Mouse (Mus musculus) right cerebral cortex, postnatal 14 days (tissue): ENCODE measurements around the gene Catsperg1.
"Not testable (repeated sequence)": the region's sequence is repeated elsewhere in the genome, so short reads cannot be mapped to it uniquely, and the experiment has no call there.

Source experiments
- DNase-seq: peaks from one replicate; pipeline ENCODE4 v3.0.0; 2022

The Catsperg1 gene

DNA sequence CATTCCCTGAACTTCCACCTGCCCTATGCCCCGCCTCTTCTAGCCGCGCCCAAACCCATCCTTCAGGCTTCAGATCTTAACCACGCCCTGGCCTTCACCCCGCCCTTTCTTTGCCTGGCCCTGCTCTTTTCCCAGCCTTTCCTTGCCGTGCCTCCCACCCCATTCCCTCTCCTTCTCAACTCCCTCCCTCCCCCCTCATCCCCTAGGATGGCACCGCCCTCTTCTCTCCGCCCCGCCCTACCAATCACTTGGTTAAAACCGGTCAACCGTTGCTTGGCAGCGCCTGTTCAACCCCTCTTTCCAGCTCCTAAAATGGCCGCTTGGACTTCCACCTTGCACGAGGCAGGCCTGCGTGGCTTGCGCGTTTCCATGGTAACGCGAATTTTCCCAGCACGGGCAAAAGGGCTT lies at the start of gene Catsperg1:
Gene Catsperg1 (minus strand): TSS at position 361 of the 408 bp plus-strand sequence.
- no peak for DNase-seq

DNA sequence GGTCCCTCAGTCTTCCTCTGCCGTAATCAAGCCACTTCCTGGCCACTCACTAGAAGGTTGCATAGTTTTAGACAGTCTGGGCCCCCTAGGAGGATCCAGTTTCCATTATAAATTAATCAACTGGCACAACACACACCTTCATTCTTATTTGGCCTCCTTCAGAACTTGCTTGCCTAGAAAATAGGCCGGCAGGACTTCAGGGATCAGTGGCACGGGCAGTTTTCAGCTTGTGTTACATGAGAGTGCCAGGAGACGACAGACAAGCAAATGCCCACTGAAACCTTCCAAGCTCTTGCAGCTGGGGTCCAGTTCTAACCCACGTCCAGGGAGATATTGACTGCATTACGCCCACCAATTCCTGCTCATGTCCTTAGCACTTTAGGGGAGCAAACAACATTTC lies 48.3 kb upstream of the Catsperg1 start:
- DNase-seq: no peak

DNA sequence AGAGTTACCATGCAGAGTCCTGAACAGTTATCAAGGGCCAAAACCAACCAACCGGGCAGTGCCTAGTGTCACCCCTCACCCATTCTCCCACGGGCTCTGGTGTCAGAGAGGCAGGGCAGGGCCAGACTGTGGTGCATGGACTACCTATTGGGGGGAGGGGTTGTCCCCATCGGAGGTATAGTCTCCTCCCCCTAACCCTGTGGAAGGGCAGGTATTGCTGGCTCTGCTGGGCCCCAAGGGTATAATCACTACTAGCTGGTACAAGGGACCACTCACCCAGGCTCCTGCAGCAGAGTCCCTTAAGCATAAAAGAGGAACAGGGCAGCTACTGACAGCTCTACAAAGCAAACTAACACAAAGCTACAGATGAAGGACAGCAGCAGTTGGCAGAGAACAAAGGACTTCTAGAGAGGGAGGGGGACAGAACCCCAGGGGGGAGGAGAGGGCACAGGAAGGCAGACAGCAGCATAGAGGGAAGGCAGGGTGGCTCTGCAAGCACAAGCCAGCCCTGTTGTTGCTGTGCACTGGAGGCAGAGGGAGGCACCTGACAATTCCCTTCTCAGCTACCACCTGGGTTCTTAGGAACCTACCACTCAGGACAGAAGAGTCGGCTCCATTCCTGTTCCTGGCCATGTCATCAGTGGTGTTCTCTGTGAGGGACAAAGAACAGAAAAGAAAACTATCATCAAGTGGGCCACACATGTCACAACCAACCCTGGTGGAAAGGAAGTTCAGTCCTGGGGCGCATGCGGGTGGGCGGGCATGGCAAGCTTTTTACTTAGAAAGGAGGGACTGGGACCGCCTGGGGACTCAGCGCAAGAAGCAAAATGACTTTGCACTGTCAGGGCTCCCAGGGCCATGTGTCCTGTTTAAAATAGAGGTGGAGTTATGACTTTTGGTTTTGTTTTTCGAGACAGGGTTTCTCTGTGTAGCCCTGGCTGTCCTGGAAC lies 46.2 kb upstream of the Catsperg1 start:
- no peak for DNase-seq

DNA sequence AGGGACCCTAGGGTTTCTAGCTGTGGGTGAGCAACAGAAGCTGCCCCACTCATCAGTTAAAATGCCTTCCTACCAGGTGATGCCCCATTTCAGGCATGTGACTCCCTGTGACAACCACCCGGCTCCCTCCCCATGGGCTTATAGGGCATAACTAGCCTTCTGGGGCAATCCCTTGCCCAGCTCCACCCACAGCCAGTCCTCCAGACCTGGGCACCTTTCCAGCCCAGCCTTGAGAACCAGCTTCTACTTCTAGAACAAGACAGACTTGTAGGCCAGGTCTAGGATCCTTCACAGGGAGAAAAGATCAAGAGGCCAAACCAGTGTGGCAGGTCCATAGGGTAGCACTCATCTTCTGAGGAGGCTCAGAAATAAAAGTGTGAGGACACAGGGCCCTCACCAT lies 43.5 kb upstream of the Catsperg1 start:
- DNase-seq: no peak

DNA sequence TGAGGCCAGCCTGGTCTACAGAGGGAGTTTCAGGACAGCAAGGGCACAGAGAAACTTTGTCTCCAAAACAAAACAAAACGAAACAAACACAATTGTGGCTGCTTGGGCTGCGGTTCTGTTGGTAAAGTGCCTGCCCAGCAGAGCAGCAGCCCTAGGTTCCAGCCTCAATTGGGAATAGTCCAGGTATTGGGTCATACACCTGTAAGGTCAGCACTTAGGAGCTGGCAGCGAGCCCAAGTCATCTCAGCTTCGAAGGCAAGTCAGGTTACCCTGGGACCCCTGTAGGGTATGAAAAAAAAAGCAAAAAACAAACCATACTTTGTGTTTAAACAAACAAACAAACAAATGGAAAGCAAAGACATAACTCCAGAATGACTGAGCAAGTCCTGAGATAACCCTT lies 42.0 kb upstream of the Catsperg1 start:
- no peak for DNase-seq

DNA sequence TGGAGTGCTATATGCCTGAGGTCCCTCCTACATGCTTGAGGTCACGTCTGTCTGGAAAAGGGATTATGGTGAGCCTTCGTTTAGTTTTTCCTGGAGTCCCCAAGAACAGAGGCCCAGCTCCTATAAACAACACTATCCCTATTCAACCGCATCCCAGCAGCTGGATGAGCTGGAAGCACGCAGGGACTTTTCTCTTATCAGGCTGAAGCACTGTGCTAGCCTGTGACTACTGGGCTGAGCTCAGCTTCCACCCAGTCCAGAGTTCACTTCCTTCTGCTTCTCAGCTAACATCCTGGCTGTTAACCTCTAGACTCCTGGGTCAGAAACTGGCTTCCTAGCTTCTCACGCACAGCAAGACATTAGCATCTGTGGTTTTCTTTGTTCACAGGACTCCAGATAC lies 40.0 kb upstream of the Catsperg1 start:
- no peak for DNase-seq

DNA sequence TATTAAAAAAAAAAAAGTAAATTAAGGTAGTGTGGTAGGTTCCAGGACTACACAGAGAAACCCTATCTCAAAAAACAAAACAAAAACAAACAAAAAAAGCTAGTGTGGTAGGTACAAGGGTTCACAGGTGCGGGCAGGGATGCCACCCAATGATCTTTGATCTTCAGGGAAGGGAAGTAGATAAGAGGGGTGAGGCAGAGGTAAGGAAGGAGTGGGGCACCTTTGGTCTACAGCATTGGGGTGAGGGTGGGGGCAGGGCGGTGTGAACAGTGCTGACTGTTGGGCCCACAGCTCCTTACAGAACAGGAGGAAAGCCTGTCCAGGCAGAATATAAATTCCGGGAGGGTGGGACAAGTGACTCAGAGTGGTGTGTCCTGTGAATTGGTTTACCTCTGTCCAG lies 37.3 kb upstream of the Catsperg1 start:
- no peak for DNase-seq

DNA sequence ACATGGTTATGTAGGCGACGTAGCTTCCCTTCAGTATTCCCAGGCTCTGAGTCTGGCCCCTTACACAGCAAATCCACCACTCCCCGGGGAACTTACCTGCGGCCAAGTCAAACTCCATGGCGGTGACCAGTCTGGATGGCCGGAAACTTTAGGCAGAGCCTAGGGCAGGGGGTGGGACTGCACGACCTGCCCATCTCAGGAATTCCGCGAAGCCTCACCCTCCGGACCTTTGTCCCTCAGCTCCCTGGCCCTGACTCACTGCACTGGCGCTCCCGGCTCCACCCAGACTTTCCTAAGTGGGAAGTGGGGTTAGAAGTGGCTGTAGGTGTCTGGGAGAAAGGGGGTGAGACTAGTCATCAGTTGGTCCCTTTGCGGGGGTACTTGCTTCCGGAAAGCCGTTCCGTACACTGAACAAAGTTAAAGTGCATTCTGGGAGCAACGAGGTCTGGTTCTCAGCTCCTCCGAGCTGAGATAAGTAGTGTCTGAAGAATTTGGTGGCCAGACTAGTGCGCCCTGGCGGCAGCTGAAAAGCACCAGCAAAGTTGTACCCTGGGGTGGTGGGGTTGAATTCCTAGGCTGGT lies 34.5 kb upstream of the Catsperg1 start, which contains the start of gene 2200002D01Rik:
Gene 2200002D01Rik (minus strand): TSS at position 206 of the 581 bp plus-strand sequence.
- DNase-seq: no peak

DNA sequence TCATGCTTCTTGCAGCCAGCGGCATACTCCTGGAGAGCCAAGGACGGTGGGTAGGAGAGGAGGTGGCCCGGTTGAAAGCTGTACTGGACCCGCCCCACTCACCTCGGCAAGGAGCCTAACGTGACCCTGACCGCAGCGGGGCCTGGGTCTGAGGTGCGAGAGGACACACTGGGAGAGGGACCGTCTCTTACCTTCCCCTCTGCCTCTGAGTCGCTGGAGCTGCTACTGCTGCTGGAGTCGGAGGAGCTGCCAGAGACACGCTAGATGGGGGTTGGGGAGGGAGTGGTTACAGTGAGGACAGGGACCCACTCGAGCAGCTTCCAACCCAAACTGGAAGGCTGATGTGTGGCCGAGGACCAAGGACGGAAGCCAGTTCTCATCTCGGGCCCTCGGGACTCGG lies 33.9 kb upstream of the Catsperg1 start:
- no peak for DNase-seq

DNA sequence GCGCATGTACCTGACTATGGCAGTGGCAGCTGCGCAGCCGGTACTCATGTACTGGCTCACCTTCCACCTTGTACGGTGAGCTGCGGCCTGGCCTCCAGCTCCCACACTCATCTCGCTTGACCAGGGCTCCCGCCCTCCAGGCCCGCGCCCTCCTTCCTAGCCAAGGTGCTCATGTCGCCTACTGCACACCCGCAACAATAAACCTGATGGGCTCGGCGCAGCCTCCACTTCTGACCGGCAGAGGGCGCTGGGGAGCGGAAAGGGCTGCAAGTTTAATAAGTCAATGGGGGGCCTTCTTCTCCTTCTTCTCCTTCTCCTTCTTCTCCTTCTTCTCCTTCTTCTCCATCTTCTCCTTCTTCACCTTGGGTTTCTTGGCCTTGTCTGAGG lies 33.5 kb upstream of the Catsperg1 start:
- DNase-seq: peak; percentile 70

DNA sequence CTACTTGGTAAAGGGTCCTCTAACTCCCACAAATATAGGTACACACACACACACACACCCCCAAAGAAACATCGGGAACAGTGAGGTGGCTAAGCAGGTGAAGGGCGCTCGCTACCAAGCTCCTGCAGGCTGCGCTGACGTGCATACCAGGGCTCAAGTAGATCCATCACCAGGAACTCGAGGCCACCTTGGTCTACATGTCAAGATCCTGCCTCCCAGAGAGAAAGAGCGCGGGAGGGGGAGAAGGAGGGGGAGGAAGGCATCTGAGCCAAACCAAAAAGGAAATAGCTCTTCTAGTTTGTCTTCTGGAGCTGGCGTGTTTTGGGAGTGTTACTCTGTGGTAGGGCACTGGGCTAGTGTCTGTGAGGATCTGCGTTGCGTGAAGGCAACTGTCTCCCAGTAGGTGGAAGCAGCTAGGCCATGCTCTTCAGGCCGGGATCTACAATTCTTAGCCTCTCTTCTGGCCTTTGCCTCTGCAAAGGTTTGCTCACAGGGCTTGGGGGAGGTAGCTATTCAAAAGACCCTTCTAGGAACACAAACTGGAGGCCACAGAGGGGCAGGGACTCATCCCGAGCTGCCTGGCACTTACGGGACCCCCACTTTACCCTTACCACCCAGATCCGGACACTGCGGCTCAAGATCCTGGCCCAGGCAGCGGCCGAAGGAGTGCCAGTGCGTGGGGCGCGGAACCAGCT lies 32.9 kb upstream of the Catsperg1 start:
- no peak for DNase-seq

DNA sequence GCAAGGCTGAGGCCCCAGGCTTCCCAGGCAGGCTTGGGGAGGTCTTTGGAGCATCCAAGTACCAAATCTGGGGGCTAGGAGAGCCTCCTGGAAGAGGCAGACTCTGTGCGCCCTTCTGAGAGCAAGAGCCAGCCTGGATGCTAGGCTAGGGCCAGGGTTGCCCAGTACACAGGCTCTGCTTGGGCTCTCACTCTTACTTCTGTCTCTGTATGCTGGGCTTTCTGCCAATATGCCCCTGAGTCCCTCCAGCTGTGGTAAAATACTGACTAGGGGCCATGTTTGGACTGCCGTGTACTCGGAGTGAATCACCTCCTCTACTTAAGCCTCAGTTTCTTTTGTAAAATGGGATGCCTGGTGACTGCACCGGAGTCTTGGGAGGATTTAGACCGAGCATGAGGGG lies 32.2 kb upstream of the Catsperg1 start:
- no peak for DNase-seq

DNA sequence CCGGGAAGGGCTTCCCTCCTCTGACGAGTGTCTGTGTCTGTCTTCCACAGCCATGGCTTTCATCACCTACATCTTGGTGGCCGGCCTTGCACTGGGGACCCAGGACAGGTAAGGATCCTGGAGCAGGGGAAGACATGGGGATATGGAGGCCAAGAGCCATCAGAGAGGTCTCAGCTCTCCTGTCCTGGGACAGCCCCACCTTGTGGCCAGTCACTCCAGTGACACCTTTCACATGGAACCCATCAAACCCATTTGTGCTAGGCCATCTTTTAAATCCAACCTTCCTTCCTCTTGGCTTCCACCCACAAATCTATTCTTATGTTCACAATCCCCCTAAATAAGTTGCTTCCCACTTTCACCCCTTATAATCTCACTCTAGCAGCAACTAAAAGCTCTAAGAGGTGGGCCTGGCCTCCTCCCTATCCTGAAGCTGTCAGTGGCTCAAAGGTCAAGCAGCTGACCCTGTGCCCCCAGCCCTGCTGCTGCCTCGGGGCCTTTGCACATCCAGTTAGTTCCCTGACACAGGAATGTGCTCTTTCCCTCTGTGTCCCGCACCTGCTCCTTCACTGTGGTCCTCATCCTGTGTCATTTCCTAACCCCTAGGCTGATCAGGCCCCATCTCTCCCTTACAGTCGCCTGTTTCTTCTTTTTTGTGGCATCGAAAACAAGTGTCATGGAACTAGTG lies 31.0 kb upstream of the Catsperg1 start:
- DNase-seq: no peak

DNA sequence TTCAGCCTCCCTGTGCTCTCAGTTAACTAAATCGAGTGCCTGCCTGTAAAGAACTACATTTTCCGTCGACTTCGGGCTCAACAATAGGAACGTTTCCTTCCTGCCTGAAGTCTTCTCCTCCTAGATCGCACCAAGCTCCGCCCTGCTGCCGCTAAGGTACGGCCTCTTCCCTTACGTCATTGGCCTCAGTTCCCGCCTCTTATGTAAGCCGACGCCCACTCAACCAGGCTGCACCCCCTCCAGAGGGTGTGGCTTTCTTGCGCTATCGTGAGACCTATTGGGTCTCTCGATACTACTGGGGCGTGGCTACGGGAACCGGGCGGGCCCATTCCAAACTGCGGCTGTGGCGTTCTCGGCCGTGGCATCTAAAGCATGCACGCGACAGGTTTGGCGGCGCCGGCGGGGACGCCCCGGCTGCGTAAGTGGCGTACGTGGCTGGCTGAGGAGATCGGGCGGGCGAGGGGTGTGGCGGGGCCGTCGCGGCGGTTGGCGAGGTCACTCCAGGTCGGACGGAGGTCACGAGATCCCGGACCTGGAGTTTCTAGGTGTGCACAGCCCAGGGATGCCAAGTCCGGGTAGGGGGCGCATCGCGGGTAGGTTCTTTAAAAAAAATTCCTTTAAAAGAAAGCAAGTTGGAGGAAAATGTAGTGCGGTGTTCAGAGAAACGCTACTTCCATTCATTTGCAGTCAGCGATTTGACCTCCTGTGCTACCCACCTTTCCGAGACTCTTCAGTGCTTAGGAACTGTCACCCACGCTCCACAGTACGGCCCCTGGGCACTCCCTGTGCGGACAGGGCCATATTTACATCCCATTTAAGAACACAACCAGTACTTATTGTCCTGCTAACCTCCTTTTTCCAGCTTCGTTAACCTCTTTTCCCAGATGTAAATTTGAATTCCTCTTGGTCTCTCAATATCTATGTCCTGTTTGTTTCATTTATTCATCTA lies 24.5 kb upstream of the Catsperg1 start, which contains the start of gene Yif1b:
Gene Yif1b (plus strand): TSS at position 311 of the 949 bp plus-strand sequence.
- DNase-seq: peak; percentile 97

DNA sequence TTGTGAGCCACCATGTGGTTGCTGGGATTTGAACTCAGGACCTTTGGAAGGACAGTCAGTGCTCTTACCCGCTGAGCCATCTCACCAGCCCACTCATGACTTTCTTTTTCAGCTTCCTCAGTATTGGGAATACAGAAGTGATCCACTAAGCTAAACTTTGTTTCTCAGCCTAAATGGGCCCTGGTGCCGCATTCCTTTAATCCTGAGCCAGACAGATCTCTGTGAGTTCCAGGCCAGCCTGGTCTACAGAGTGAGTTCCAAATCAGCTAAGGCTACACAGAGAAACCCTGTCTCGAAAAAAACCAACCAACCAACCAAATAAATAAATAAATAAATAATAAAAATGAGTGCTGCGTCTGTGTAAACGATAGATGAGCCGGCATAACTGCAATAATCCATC lies 23.8 kb upstream of the Catsperg1 start:
- DNase-seq: not testable (repeated sequence)

DNA sequence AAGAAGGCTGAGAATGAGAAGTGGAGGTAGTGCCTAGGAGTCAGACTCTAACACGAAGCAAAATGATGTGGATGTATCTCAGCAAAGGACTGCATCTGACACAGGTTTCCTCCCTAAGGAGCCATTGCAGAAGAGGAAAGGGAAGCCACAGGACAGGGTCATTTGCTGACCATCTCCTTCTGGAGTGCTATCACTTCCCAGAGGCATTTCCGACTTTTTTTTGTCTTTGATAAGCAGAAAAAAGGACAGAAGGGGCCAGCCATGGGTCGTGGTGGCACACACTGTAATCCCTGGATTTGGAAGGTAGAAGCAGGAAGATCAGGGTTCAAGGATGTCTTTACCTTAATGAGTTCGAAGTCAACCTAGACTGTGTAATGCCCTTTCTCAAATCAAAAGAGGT lies 22.8 kb upstream of the Catsperg1 start:
- no peak for DNase-seq

DNA sequence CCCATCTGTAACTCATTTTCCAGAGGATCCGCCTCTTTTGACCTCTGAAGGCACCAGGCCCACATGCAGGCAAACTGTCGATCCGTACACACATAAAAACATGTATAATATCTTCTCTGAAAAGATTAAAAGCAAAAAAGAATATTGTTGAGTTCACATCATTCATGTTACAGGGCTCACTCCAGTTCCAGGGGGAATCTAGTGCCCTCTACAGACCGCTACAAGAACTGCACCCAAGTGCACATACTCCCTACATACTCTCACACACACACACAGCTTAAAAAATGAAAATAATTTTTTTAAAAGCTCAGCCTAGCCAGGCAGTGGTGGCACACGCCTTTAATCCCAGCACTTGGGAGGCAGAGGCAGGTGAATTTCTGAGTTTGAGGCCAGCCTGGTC lies 20.8 kb upstream of the Catsperg1 start:
- DNase-seq: no peak

DNA sequence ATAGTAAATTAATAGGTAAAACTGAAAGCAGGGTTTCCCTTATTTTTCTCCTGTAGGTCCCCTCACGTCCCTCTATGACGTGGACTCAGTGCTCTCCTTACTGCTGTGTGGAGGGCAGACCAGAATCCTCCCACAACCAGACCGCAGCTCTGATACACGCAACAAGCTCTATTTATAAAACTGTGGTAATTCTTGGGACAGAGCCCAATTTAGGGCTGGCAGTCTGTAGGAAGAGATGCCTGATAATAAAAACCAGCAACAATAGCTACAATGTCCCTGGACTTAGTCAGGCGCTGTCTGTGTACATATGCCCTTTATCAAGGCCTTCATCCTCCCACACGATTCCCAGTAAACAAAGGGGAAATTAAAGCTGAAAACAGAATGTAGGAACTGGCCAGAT lies 19.9 kb upstream of the Catsperg1 start:
- no peak for DNase-seq

DNA sequence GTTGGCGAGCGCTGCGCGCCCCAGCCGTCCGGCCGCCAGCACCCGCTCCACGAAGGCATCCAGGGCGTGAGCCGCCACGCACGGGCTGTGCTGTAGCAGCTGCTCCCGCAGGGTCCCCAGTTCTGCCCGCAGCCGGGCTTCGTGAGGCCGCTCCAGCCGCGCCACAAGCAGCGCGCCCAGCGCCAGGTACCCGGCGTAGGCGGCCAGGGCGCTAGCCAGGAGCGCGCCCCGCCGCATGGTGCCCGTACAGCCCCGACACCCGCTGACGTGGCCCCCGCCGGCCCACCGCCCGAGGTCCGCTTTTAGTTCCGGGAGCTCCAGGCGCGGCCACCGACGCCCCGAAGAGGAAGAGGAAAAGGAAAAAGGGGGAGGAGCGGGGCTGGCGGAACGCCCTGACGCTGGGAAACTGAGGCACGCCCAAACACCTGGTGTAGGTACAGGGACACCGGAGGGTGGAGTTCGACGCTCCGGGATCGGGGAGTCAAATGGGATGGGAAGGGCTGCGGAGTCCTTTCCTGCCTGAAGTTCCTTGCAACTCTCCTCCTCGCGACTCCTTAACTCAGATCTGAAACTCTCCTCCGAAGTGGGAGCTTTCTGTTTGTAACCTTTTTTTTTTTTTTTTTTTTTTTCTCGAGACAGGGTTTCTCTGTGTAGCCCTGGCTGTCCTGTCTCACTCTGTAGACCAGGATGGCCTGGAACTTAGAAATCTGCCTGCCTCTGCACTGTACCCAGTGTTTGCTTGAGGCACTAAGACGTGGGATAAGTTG lies 18.6 kb upstream of the Catsperg1 start, which contains the start of gene Kcnk6:
Gene Kcnk6 (minus strand): TSS at position 269 of the 767 bp plus-strand sequence.
- peak; percentile 45 for DNase-seq

DNA sequence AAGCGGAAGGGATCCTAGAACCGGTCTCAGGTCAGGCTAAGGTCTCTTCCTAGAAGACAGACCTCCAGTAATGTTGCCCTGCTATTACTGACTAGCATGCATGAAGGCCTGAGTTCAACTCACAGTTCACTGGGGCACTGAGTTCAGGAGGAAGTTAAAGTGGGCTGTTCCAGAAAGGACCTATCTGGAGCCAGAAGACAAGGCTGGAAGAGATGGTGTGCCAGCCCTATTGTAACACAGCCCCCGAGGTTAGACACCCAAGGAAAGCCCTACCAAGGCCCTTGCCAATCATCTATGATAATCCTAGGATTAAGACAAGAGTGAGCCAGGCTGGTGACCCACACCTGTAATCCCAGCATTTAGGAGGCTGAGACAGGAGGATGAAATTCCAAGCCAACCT lies 17.7 kb upstream of the Catsperg1 start:
- DNase-seq: no peak

DNA sequence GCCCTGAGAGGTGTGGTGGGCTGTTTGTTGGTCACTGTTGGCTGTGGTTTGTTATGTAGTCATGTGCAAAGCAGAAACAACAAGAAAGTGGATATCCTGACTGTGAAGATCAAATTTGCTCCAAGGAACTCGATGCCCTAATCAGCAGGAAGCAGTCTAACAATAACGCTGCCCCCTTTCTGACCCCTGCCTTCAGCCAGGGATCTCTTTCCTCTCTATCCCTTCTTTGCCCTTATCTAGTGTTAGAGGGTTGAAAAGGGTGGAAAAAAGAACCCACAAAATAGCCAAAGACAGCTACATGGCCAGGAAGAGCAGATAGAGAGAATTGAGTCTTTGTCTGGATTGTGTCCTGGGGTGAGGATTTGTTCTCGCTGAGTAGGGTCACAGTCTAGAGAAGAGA lies 16.7 kb upstream of the Catsperg1 start:
- DNase-seq: no peak
